Comparison of ENCODE assay signal across 28 mouse cellular contexts in genomic region chr13:46201029-46201599, GRCm38 (mm10).
DNase-seq lines count a peak whose midpoint lies in the region; ATAC-seq lines count a peak whose summit lies in the region.
"Had no signal": no experiment of that assay in that cellular context is flagged by ENCODE, and none has a peak within 500 bp of the region (broad histone marks: within the 10 kb centered on the region; RNA-seq: fewer than 3 reads in every experiment).

No protein-coding gene starts in this region.

- H3K9ac ChIP-seq in hindbrain, embryonic 11.5 days (ENCODE audit: low read depth, low read length): no peak overlapping the region
- H3K9ac ChIP-seq in embryonic facial prominence, embryonic 11.5 days (replicated peaks; ENCODE audit: low read length): no peak overlapping the region
- H3K9ac ChIP-seq: embryonic facial prominence, embryonic 12.5 days; forebrain, embryonic 13.5 days; heart, embryonic 12.5 days; intestine, embryonic 15.5 days; liver, embryonic 12.5 days; liver, postnatal 0 days; midbrain, embryonic 13.5 days; stomach, embryonic 15.5 days had no signal

- H3K36me3 ChIP-seq in hindbrain, embryonic 10.5 days: no peaks in the 10 kb centered on the region
- H3K36me3 ChIP-seq in hindbrain, embryonic 11.5 days (ENCODE audit: control insufficient read depth, insufficient read depth, low read length): no peaks in the 10 kb centered on the region
- H3K36me3 ChIP-seq in embryonic facial prominence, embryonic 11.5 days (replicated peaks; ENCODE audit: control insufficient read depth, insufficient read depth, low read depth, low read length): no peaks in the 10 kb centered on the region
- H3K36me3 ChIP-seq in limb, embryonic 10.5 days: no peaks in the 10 kb centered on the region
- H3K36me3 ChIP-seq: embryonic facial prominence, embryonic 12.5 days; heart, embryonic 12.5 days; intestine, embryonic 15.5 days; liver, embryonic 12.5 days; midbrain, embryonic 13.5 days; stomach, embryonic 15.5 days had no signal

- no peak for DNase-seq in hindbrain, embryonic 10.5 days (ENCODE audit: low spot score)
- no peak for DNase-seq in hindbrain, embryonic 11.5 days (ENCODE audit: low spot score)
- peak; percentile 80 for DNase-seq in embryonic facial prominence, embryonic 11.5 days (ENCODE audit: low spot score)
- peak; percentile 40 for DNase-seq in limb, embryonic 10.5 days (ENCODE audit: low spot score)
- no peak for DNase-seq in cerebellum, postnatal 10 days
- DNase-seq in adrenal gland, postnatal 14 days: no peak
- DNase-seq: adrenal gland, adult 2 months; cerebellum, adult 8-10 months; cerebellum, postnatal 36 days; gastrocnemius, postnatal 36 days; heart, adult 2 months; kidney, adult 2 months; layer of hippocampus, postnatal 36 days; left cerebral cortex, postnatal 4 days; liver, postnatal 0 days; lung, postnatal 36 days; retina, postnatal 1 day; right cerebral cortex, postnatal 14 days had no signal

- WGBS in hindbrain, embryonic 10.5 days: 69% methylated on average over 14 of the region's 14 CpGs
- WGBS in hindbrain, embryonic 11.5 days: 69% methylated on average over 14 of the region's 14 CpGs
- WGBS in embryonic facial prominence, embryonic 11.5 days: 59% methylated on average over 14 of the region's 14 CpGs
- 73% methylated on average over 14 of the region's 14 CpGs for whole genome bisulfite sequencing in limb, embryonic 10.5 days

- no peak for ATAC-seq in hindbrain, embryonic 11.5 days (ENCODE audit: low FRiP score)
- peak; percentile 67; the same call in 1 of the 2 replicates for ATAC-seq in embryonic facial prominence, embryonic 11.5 days (replicated peaks; ENCODE audit: insufficient number of reproducible peaks, low FRiP score, low TSS enrichment, low read depth)
- no peak for ATAC-seq in cerebellum, adult (ENCODE audit: insufficient number of reproducible peaks, low FRiP score, low TSS enrichment)
- ATAC-seq: activated CD4-positive, CD25-positive, alpha-beta regulatory T cell, adult 4 months; forebrain, embryonic 13.5 days; hindbrain, postnatal 0 days; intestine, embryonic 15.5 days; liver, embryonic 12.5 days; liver, postnatal 0 days; midbrain, embryonic 13.5 days had no signal

- no peaks in the 10 kb centered on the region for H3K9me3 ChIP-seq in hindbrain, embryonic 10.5 days
- no peaks in the 10 kb centered on the region for H3K9me3 ChIP-seq in hindbrain, embryonic 11.5 days (ENCODE audit: control insufficient read depth, low read length)
- H3K9me3 ChIP-seq in embryonic facial prominence, embryonic 11.5 days (replicated peaks; ENCODE audit: control insufficient read depth, low read length): no peaks in the 10 kb centered on the region
- no peaks in the 10 kb centered on the region for H3K9me3 ChIP-seq in limb, embryonic 10.5 days (replicated peaks)
- H3K9me3 ChIP-seq: forebrain, embryonic 13.5 days; intestine, embryonic 15.5 days; liver, embryonic 12.5 days; midbrain, embryonic 13.5 days; stomach, embryonic 15.5 days had no signal

- no peaks in the 10 kb centered on the region for H3K27me3 ChIP-seq in hindbrain, embryonic 10.5 days (ENCODE audit: insufficient read depth, poor library complexity, severe bottlenecking)
- no peaks in the 10 kb centered on the region for H3K27me3 ChIP-seq in hindbrain, embryonic 11.5 days (ENCODE audit: control insufficient read depth, insufficient read depth, low read length)
- no peaks in the 10 kb centered on the region for H3K27me3 ChIP-seq in embryonic facial prominence, embryonic 11.5 days (ENCODE audit: control insufficient read depth, insufficient read depth, low read length)
- H3K27me3 ChIP-seq in limb, embryonic 10.5 days (ENCODE audit: low read depth, poor library complexity, severe bottlenecking): no peaks in the 10 kb centered on the region
- H3K27me3 ChIP-seq: embryonic facial prominence, embryonic 12.5 days; forebrain, embryonic 13.5 days; heart, embryonic 12.5 days; intestine, embryonic 15.5 days; liver, embryonic 12.5 days; midbrain, embryonic 13.5 days; stomach, embryonic 15.5 days had no signal

- no peak overlapping the region for H3K4me3 ChIP-seq in hindbrain, embryonic 10.5 days
- no peak overlapping the region for H3K4me3 ChIP-seq in hindbrain, embryonic 11.5 days (ENCODE audit: low read depth, low read length)
- no peak overlapping the region for H3K4me3 ChIP-seq in embryonic facial prominence, embryonic 11.5 days (ENCODE audit: low read depth, low read length)
- no peak overlapping the region for H3K4me3 ChIP-seq in limb, embryonic 10.5 days
- H3K4me3 ChIP-seq: embryonic facial prominence, embryonic 12.5 days; forebrain, embryonic 13.5 days; heart, adult 2 months; heart, embryonic 12.5 days; intestine, embryonic 15.5 days; liver, embryonic 12.5 days; midbrain, embryonic 13.5 days; stomach, embryonic 15.5 days had no signal

- no peak overlapping the region for H3K4me2 ChIP-seq in hindbrain, embryonic 11.5 days (replicated peaks; ENCODE audit: low read depth, low read length)
- H3K4me2 ChIP-seq in embryonic facial prominence, embryonic 11.5 days (ENCODE audit: low read depth, low read length): no peak overlapping the region
- H3K4me2 ChIP-seq: embryonic facial prominence, embryonic 12.5 days; forebrain, embryonic 13.5 days; heart, embryonic 12.5 days; intestine, embryonic 15.5 days; liver, embryonic 12.5 days; midbrain, embryonic 13.5 days; stomach, embryonic 15.5 days had no signal

- peaks cover 8% of the 10 kb centered on the region for H3K4me1 ChIP-seq in hindbrain, embryonic 10.5 days (replicated peaks)
- H3K4me1 ChIP-seq in hindbrain, embryonic 11.5 days (replicated peaks; ENCODE audit: control insufficient read depth, insufficient read depth, low read length): no peaks in the 10 kb centered on the region
- no peaks in the 10 kb centered on the region for H3K4me1 ChIP-seq in embryonic facial prominence, embryonic 11.5 days (ENCODE audit: control insufficient read depth, insufficient read depth, low read length)
- H3K4me1 ChIP-seq in limb, embryonic 10.5 days: peaks cover 10% of the 10 kb centered on the region
- H3K4me1 ChIP-seq: heart, embryonic 12.5 days; intestine, embryonic 15.5 days; liver, embryonic 12.5 days; stomach, embryonic 15.5 days had no signal

- H3K27ac ChIP-seq in hindbrain, embryonic 10.5 days: 0 out of 2 replicates have a peak overlapping the region, but pooled peaks have one; percentile 40
- no peak overlapping the region for H3K27ac ChIP-seq in hindbrain, embryonic 11.5 days (ENCODE audit: low read depth, low read length)
- no peak overlapping the region for H3K27ac ChIP-seq in embryonic facial prominence, embryonic 11.5 days (replicated peaks; ENCODE audit: low read depth, low read length)
- H3K27ac ChIP-seq in limb, embryonic 10.5 days: no peak overlapping the region
- H3K27ac ChIP-seq: embryonic facial prominence, embryonic 12.5 days; forebrain, embryonic 13.5 days; heart, adult 2 months; hindbrain, postnatal 0 days; intestine, embryonic 15.5 days; liver, embryonic 12.5 days; midbrain, embryonic 13.5 days; stomach, embryonic 15.5 days had no signal

Comparison
In these comparisons a context has a peak if more than half of its experiments do, and no peak if none do; other contexts are left out.
1. DNase-seq: peak in embryonic facial prominence, embryonic 11.5 days (single experiment) and limb, embryonic 10.5 days (single experiment); none in hindbrain, embryonic 10.5 days (single experiment), hindbrain, embryonic 11.5 days (single experiment), cerebellum, postnatal 10 days (0 of 2) and adrenal gland, postnatal 14 days (single experiment).